Mouse (Mus musculus) thymus, postnatal 36 days (tissue): ENCODE measurements around the gene Med6.

Source experiments
- DNase-seq, 2 experiments: peaks; one replicate each; pipeline ENCODE4 v3.0.0; 2022; ENCODE audit warnings: mixed read lengths in 2 of 2

Gene Med6

DNA sequence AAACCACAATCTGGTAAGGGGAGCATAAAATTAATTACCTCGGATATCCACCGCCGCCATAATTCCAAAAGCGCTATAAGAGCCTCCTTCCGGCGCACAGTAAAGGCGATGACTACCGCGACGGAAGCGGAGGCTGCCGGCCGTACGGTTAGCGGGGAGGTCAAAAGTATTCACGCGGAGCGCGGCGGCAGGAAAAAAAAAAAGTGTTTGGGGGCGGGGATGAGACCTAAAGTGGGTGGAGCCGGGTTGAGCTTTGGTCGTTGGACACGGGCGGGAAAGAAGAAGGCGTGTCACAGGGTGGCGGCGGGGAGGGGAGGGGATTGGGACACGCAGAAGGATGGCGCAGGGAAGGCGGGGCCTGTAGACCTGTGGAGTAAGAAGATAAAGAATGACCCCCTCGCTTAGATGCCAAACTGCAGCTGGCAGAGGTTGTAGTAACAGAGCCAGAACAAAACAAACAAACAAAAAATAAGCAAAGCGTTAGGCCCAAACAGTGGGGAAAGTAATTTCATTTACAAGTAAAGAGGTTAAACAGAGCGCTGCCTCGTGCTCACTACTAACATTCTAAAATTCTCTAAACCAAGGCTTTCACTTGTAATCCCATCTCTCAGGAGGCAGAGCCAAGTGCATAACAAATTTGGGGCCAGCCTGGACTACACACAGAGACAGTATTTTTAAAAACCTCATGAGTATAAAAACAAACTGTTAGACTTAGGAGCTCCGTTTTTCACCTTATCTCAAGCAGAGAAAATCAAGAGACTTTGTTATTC is at the start of gene Med6:
Gene Med6, minus strand, starts transcription at position 107 of the 770 bp plus-strand sequence.
- peak; percentile 90 to 93 for DNase-seq

- no peak for DNase-seq
Observed at GRCm38 (mm10) chr12:81642361-81643082, 47.7 kb upstream of the Med6 start.

DNA sequence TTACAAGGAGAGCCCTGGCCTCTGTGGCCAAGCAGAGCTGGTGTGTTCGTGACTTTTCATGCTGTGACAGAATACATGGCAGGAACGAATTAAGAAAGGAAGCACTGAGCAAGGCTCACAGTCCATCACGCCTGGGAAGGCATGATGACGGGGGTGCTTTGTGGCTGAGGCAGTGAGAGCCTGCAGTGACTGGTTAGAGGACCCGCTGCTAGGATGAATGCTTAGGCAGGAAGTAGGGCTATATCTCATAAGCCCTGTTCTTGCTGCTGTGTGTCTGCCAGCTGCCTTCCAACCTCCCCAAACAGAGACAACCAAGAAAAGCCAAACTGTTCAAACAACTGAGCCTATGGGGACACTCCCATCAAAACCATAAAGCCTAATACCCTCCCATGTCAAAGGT is 45.8 kb upstream of the Med6 start:
- DNase-seq: no peak

DNA sequence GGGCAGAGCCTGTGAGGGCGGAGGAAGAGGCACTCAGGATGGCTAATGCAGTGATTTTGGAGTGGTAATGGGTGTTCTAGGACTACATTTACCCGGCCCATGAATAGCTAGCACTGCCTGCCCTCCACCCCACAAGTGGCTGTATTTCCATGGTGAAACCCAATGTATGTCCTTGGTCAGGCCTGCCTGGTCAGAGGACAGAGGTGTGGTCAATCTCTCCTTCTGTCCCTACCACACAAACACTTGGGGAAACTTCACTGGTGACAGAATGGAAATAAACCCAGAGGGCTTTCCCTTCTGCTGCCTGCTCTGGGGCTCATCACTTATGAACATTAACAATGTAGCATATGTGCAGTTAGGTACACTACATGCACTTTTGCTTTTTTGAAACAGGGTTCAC is 38.4 kb upstream of the Med6 start:
- no peak for DNase-seq

- DNase-seq: no peak
Observed at GRCm38 (mm10) chr12:81631661-81632401, 37.0 kb upstream of the Med6 start.

- DNase-seq: no peak
Observed at GRCm38 (mm10) chr12:81630915-81631660, 36.3 kb upstream of the Med6 start, which contains the start of gene Ttc9. Ttc9 (plus strand) TSS chr12:81631249.

DNA sequence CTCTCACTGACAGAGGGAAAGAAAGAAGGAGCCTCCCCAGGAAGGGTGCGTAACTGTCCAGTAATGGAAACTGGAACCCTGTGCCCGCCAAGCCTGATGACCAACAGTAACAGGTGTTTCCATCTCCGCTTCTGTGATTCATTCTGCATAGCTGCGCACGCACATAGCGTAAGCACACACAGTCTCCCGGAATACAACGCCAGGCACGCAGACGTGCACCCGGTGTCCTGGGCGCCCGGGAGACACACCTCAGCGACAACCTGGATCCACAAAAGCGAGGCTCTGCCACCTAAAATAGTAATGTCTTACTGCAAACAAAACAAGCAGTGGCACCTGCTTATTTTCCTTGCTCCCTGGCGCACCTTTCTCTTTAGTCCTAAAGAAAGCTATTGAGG is 35.7 kb upstream of the Med6 start:
- no peak for DNase-seq

DNA sequence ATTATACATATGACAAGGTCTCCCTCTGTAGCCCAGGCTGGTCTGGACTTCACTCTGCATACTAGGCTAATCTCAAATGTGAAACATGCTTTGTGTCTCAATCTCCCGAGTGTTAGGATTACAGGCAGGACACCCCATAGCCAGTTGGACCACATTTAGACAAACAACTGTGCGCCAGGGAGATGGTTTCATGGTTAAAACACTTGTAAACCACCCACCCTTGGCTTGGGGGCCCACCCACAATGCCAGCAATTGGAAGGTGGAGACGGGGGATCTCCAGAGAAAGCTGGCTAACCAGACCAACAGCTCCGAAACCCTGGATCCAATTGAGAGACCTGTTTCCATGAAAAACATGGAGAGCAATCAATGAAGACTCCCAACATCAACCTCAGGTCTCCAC is 33.3 kb upstream of the Med6 start:
- DNase-seq: no peak

DNA sequence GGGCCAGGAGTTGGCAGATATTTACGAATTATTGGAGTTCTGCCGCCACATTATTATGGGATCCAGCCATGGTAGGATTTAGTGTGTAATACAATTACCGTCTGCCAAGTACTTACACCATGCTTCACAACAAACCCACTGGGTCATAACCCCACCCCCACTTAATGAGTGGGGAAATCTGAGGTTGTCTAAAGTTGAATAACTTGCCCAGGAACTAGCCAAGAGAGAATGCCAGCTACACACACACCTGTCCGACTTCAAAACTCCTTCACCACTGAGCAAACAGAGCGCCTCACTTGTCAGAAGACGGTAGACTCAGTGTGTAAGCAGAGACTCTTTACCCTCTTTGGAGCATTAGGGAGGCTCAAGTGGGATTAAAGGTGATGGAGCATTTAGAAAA is 32.6 kb upstream of the Med6 start:
- no peak for DNase-seq

- DNase-seq: no peak
Observed at GRCm38 (mm10) chr12:81626226-81626861, 31.5 kb upstream of the Med6 start.

DNA sequence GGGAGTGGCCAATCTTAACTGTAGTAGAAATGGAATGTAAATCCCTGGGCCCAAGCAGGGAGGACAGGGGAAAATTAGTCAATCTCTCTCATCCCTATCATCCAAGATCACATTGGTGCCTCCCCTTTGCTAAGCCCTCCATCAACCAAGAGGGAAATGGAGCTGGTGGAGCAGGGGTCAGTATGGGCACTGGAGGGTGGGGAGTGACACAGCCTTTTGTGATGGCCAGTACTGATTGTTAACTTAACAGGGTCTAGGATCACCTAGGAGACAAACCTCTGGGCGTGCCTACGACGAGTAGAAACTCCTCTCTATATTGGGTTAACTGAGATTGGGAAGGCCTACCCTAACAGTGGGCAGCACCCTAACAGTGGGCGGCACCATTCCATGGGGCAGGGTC is 28.6 kb upstream of the Med6 start:
- DNase-seq: no peak

DNA sequence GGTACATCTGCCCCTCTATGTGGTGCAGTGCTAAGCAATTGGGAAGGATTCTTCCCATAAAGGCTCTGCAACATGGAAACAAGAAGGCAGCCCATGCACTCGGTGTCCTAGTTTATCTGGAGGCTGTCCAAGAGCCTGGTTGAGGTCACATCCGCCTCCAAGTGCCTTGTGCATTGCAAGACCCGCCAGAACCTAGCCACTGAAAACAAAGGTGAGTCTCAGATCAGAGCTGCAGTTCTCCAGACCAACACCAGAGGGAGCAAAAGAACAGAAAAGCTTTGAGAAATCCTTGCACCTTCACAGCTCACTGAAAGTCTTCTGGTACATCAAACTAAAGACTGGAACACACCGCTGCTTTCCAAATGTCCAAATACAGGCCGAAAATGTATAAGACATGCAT is 24.5 kb upstream of the Med6 start:
- DNase-seq: peak; percentile 49 to 63

DNA sequence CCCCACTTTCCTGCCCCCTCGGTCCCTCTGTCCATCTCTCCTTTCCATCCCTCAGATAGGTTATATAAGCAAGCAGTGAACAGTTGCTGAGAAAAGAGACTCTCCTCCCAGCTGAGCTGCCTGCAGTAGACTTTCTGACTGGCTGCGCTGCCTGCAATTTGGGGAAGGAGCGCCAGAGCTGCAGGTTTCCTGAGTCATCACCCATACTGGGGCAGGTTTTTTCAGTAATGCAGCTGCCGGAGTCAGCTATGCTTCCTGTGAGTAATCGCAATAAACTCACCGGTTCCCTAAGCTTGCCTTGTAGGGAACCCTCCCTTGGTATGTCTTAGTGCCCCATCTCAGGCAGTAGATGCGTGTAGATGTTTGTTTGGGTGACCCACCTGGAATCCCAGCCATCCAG is 22.2 kb upstream of the Med6 start:
- DNase-seq: no peak

GRCm38 (mm10) chr12:81615807-81616206 is 21.0 kb upstream of the Med6 start:
- no peak for DNase-seq

GRCm38 (mm10) chr12:81609445-81609844 is 14.6 kb upstream of the Med6 start:
- DNase-seq: no peak

GRCm38 (mm10) chr12:81604995-81605784 is 10.4 kb upstream of the Med6 start:
- no peak for DNase-seq

DNA sequence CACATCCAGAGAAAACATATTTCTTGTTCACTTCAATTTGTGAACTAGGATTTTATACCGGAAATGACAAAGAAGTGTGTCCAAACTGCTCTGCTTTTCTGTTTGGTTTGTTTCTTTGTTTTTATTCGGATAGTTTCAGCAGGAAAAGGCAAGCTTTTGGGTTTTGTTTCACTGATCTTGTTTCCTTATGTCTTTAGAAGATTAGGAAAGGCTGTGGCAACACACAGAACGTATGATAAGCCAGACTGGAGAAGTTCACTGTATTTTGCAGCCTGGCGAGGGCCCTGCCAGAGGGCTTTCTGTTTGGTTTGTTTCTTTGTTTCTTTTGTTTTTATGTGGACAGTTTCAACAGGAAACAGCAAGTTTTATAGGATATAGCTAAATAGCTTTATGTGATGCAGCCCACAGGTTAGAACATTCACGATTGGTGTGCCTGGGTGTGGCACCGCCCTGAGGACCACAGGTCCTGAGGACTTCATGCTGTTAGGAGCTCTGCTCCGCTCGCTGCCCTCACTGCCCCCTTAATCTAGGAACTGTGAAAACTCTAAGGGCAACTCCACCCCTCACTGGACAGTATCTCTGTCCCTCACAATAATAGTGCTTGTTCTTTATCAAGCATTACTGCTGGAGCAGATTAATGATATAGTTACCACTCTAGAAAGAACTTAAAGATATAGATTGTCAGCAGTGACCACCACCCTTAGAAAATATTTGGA is 1.9 kb upstream of the Med6 start:
- no peak for DNase-seq

- DNase-seq: no peak
Observed at GRCm38 (mm10) chr12:81568374-81568773, 26.4 kb downstream of the Med6 start, which contains the start of gene Adam21. Adam21 (minus strand) TSS chr12:81568474.

DNA sequence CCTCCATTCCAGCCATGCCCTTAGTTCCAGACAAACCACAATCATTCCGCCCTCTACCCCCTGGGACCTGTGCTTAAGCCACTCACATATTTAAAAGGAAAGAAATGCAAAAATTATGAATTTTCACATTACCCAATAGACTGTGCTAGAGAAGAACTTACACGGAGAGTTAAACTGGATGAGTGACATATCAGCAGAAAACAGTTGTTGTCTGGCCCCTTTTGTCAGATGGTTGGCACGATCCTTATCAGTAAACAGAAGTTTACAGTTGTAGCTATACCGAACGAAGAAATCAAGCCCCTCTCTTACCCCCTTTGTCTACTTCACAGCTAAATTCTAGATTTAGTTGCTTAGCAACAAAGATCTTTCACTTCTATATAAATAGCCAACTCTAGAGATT is 26.9 kb downstream of the Med6 start:
- DNase-seq: no peak

DNA sequence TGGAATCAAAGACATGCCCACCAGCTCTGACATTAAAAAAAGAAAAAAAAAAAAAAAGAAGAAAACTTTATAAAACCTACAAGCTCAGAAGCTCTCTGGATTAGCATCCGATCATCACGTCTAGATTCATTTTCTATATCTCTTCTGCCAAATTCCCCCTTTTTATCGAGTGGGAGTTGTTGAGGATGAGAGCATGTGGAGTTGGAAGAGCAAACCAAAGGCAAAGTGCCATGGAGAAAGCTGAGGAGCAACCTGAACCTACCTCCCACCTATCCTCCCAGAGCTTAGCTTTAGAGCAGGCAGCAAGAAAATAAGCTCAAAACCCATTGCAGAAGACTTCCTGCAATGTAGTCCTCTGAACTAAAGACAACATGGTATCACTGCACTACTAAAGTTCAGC is 30.6 kb downstream of the Med6 start:
- DNase-seq: no peak

GRCm38 (mm10) chr12:81549286-81549685 is 45.5 kb downstream of the Med6 start:
- no peak for DNase-seq
